Mouse (Mus musculus) forebrain, embryonic 11.5 days (tissue): ENCODE measurements around the gene Flcn. TPM values are rescaled to one million over a fixed set of nuclear protein-coding genes. Genes with fewer than 3 reads are reported as not detected.

Experiments used
- ATAC-seq: fragments of 200-750 bp; cut with Nextera tagmentation; replicated peaks from 2 replicates; pipeline ENCODE4 v1.8.0; 2017; ENCODE audit warnings: moderate TSS enrichment; ENCODE audit not compliant: low FRiP score
- DNase-seq: peaks from one replicate; pipeline ENCODE4 v3.0.0-alpha.2; 2017; ENCODE audit warnings: low spot score
- H3K27ac ChIP-seq: fragments of 300-500 bp; sonication (generic); 2 replicates; pipeline ENCODE4 v1.5.1; 2014; ENCODE audit warnings: low read depth, low read length
- H3K27me3 ChIP-seq: fragments of 300-500 bp; sonication (generic); 2 replicates; pipeline ENCODE4 v1.6.1; 2014; ENCODE audit warnings: mild to moderate bottlenecking, low read length, mixed read lengths; ENCODE audit not compliant: control insufficient read depth, insufficient read depth
- H3K36me3 ChIP-seq: fragments of 300-500 bp; sonication (generic); 2 replicates; pipeline ENCODE4 v1.6.1; 2014; ENCODE audit warnings: mild to moderate bottlenecking, low read length, moderate library complexity, mixed read lengths; ENCODE audit not compliant: control insufficient read depth, insufficient read depth
- H3K4me1 ChIP-seq: fragments of 300-500 bp; sonication (generic); replicated peaks from 2 replicates; pipeline ENCODE4 v1.6.1; 2014; ENCODE audit warnings: low read length, mixed read lengths; ENCODE audit not compliant: control insufficient read depth, insufficient read depth
- H3K4me2 ChIP-seq: fragments of 300-500 bp; sonication (generic); 2 replicates; pipeline ENCODE4 v1.6.1; 2014; ENCODE audit warnings: low read depth, mild to moderate bottlenecking, low read length, moderate library complexity, mixed read lengths; ENCODE audit not compliant: severe bottlenecking
- H3K4me3 ChIP-seq: fragments of 300-500 bp; sonication (generic); 2 replicates; pipeline ENCODE4 v1.5.1; 2014; ENCODE audit warnings: low read depth, low read length
- H3K9ac ChIP-seq: fragments of 300-500 bp; sonication (generic); 2 replicates; pipeline ENCODE4 v1.6.1; 2014; ENCODE audit warnings: low read length
- H3K9me3 ChIP-seq: fragments of 300-500 bp; sonication (generic); 2 replicates; pipeline ENCODE4 v1.6.1; 2016; ENCODE audit warnings: low read length, mixed read lengths; ENCODE audit not compliant: control insufficient read depth
- WGBS: fragments of 180-500 bp; shearing (Covaris S2); extraction: QIAGEN DNeasy Blood & Tissue Kit; methylation state at CpG from one replicate; pipeline ENCODE4 v1.1.7; 2014; 5-methylcytosine and 5-hydroxymethylcytosine counted together
- polyA plus RNA-seq: library from polyadenylated mRNA; unstranded; fragments of >200 nt; fragmentation: Nextera tagmentation; extraction: Ambion mirVana; gene quantifications from 2 replicates; pipeline ENCODE4 v1.2.1, GENCODE M21; 2014

Gene Flcn
- polyA plus RNA-seq, 1 experiment from 2014 or later = 36.0 TPM

DNA sequence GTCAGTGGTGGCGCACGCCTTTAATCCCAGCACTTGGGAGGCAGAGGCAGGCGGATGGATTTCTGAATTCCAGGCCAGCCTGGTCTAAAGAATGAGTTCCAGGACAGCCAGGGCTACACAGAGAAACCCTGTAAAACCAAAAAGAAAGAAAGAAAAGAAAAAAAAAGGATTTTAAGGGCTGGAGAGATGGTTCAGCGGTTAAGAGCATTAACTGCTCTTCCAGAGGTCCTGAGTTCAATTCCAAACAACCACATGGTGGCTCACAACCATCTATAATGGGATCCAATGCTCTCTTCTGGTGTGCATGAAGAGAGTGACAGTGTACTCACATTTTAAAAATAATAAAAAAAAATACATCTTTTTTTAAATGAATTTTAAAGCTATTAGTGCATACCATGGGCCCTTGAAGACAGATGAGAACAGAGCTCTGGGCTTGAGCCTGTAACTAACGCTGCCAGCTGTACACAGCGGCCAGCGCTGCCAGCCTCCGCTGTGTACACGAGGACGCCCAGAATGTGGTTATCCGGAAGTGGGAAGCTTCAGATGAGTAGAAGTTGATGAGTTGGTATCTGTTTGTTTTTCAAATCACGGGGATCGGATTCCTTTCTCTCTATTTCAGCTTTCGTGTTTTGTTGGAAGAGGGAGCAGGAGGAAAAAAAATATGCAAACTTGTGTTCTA is 803 bp upstream of the Flcn start:
- H3K36me3 ChIP-seq = no peaks in the 10 kb centered on the region
- peak overlapping the region; percentile 71 for H3K4me3 ChIP-seq
- H3K27me3 ChIP-seq = no peaks in the 10 kb centered on the region
- peak overlapping the region; percentile 97 for H3K9ac ChIP-seq
- H3K9me3 ChIP-seq = no peaks in the 10 kb centered on the region
- H3K27ac ChIP-seq = peak overlapping the region; percentile 94
- DNase-seq (no peak), ATAC-seq (no peak)
- peak overlapping the region; percentile 88 for H3K4me2 ChIP-seq
- peaks cover 5% of the 10 kb centered on the region; the same call in 1 of the 2 replicates for H3K4me1 ChIP-seq
- WGBS = 70% methylated on average over 14 of the region's 14 CpGs

DNA sequence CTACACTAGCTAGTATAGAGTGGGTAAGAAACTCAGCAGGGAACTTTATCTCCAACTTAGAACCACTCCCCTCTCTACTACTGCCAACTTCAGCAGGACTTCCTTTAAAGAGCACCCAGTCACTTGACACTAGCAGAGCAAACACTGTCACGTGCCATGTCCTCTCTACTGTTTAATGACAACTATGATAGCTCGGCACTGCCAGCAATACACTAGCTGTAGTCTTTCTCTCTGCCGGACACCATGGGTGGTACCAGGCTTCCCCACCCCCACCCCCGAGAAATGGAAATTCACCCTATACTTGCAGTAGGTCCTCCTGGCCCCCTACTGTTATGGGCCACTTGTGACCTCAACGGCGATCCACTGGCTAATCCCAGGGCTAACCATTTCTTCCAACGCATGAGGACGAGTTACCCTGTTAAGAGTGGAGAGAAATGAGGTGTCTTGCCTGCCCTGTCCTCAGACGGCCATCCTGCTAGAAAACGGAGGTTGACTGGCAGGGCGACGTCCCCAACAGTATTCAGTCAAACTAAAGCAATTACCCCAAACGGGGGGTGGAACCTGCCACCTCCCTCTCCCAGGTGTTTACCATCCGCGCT is 646 bp downstream of the Flcn start:
- H3K4me3 ChIP-seq = peak overlapping the region; percentile 71
- H3K27ac ChIP-seq = peak overlapping the region; percentile 94; the same call in 1 of the 2 replicates
- 1% methylated on average over 15 of the region's 15 CpGs for WGBS
- no peak for DNase-seq
- H3K36me3 ChIP-seq = no peaks in the 10 kb centered on the region
- H3K9me3 ChIP-seq = no peaks in the 10 kb centered on the region
- no peaks in the 10 kb centered on the region for H3K27me3 ChIP-seq
- H3K9ac ChIP-seq = peak overlapping the region; percentile 97
- H3K4me2 ChIP-seq = peak overlapping the region; percentile 88
- H3K4me1 ChIP-seq = peaks cover 5% of the 10 kb centered on the region; the same call in 1 of the 2 replicates
- no peak for ATAC-seq

DNA sequence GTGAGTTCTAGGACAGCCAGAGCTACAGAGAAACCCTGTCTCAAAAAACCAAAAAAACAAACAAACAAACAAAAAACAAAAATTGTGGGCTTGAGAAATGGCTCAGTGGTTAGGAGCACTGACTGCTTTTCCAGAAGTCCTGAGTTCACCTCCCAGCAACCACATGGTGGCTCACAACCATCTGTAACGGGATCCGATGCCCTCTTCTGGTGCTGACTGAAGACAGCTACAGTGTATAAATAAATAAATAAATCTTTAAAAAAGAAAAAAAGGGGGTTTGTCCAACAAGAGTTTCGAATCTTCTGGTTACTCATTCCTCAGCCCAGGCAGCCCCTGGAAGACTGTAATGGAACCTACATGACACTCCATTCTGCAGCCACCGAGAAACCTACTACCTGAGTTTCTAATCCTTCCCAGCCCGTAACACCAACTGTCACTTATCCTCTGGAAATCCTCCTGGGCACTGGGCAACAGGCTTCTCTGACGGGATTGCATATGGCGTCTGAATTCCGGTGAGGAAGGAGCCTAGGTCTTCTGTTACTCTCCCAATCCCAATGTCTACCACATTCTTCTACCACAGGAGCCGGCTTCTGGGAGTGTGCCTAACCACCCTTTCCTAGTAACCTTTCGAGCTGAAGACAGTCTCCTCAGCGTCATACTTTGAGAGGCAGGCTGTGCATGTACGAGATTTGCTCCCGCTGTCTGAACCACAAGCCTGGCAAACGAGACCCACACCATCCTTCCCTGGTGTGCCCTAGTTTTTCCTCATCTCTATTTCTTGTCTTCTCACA is 1.5 kb downstream of the Flcn start:
- Histone ChIP-seq H3K36me3 (no peaks in the 10 kb centered on the region; the same call in 1 of the 2 replicates), H3K27me3 (no peaks in the 10 kb centered on the region), H3K4me1 (peaks cover 5% of the 10 kb centered on the region; the same call in 1 of the 2 replicates), H3K4me2 (peak overlapping the region; percentile 88), H3K27ac (no peak overlapping the region), H3K9ac (no peak overlapping the region), H3K4me3 (peak overlapping the region; percentile 71), H3K9me3 (no peaks in the 10 kb centered on the region)
- peak; percentile 45 for DNase-seq
- no peak for ATAC-seq
- 71% methylated on average over 14 of the region's 14 CpGs for WGBS

DNA sequence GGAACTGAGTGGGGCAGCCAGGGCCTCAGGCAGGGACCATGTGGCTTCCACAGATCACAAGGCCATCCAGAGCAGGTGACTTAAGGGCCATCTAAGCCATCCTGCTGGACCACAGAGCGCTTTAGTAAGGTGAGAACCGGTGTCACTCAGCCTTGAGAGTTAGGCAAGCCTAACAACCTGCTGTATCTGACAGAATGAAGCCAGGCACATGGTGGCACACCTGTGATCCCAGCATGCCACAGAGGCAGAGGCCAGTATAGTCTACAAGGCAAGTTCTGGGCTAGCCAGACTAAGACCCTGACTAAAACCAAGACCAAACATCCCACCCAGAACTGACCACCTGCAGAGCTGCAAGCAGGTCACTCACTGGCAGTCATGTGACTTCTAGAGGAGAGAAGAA is 4.2 kb downstream of the Flcn start:
- no peak for ATAC-seq
- DNase-seq = peak; percentile 41
- H3K36me3 ChIP-seq = peaks cover 2% of the 10 kb centered on the region; the same call in 1 of the 2 replicates

DNA sequence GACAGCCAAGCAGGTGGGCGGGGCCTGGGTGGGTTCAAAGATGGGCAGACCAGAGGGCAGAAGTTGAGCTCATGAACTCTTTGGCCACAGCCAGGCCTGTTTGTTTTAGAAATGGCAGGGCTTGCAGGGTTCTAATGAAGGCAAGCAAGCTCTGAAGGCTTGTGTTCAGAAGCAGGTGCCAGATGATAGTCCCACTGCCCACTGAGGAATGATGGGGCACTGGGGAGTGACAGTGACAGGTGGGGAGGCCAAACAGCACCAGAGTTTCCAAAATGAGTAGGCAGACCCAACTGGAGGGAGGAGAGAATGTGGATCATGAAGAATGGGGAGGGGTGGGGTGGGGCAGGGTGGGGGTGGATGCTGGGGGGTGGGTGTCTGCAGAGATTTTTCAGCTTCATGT is 4.6 kb downstream of the Flcn start:
- Histone ChIP-seq H3K4me2 (no peak overlapping the region), H3K36me3 (peaks cover 4% of the 10 kb centered on the region; the same call in 1 of the 2 replicates), H3K9ac (no peak overlapping the region), H3K4me3 (no peak overlapping the region), H3K9me3 (no peaks in the 10 kb centered on the region), H3K4me1 (peaks cover 5% of the 10 kb centered on the region; the same call in 1 of the 2 replicates), H3K27ac (no peak overlapping the region), H3K27me3 (no peaks in the 10 kb centered on the region)
- ATAC-seq (no peak), DNase-seq (no peak)
- WGBS = 100% methylated on average over 1 of the region's 1 CpGs

More for the DNA sequence above, 4.2 kb downstream of the Flcn start:
- H3K9me3 ChIP-seq = no peaks in the 10 kb centered on the region
- H3K27ac ChIP-seq = no peak overlapping the region
- no peak overlapping the region for H3K4me3 ChIP-seq
- H3K4me1 ChIP-seq = peaks cover 5% of the 10 kb centered on the region; the same call in 1 of the 2 replicates
- H3K9ac ChIP-seq = no peak overlapping the region
- no peak overlapping the region for H3K4me2 ChIP-seq
- WGBS = 91% methylated on average over 2 of the region's 2 CpGs
- no peaks in the 10 kb centered on the region for H3K27me3 ChIP-seq

DNA sequence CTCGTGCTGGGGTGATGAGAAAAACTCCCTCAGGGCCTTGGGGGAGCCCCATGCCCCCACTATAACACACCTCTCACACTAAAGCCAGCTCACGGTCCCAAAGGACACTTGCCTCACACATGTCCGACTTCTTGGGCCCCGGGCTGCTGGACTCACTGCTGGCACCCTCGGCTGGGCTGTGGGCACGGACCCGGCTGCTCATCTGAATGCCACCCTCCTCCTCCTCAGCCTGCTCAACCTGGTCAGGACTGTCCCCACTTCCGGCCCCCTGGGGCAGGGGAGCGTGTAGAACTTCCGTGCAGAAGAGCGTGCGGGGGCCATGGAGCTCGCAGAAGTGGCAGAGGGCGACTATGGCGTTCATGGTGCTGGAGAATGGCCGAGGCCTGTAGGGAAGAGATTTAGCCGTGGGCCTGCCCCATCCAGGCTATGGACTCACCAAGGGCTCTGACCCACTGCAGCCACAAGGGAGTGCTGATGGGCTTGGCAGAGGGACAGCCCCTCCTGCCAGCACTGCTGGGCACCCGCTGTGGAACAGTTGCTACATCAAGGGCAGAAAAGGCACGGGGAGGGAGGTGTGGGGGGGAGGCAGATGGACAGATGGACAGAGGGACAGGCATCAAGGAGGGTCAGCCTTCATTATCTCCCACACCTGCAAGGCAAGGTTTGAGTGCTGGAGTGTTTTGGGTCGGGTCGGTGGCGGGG is 5.3 kb downstream of the Flcn start:
- H3K4me3 ChIP-seq = no peak overlapping the region
- peaks cover 5% of the 10 kb centered on the region; the same call in 1 of the 2 replicates for H3K4me1 ChIP-seq
- no peaks in the 10 kb centered on the region for H3K9me3 ChIP-seq
- 91% methylated on average over 22 of the region's 22 CpGs for WGBS
- no peak for ATAC-seq
- DNase-seq = peak; percentile 49
- no peak overlapping the region for H3K4me2 ChIP-seq
- H3K9ac ChIP-seq = no peak overlapping the region
- no peaks in the 10 kb centered on the region for H3K27me3 ChIP-seq
- H3K27ac ChIP-seq = no peak overlapping the region
- peaks cover 4% of the 10 kb centered on the region; the same call in 1 of the 2 replicates for H3K36me3 ChIP-seq

DNA sequence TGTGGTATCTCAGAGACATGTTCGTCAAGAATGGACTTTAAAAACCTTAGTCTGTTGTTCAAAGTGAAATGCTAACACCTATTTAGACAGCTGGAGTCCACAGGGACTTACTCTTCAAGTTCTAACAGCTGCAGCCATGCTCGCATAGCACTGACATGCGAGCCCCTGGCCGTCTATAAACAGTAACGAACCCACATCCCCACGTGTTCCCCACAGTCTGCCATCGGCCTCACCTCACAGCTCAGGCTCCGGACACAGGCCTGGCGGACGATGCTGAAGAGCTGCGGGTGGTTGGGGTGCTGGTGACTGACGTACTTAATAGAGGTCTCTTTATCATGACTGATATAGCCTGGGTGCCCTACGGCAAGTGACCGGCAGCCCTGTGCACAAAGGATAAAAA is 6.3 kb downstream of the Flcn start:
- no peak overlapping the region for H3K9ac ChIP-seq
- whole genome bisulfite sequencing = 91% methylated on average over 14 of the region's 14 CpGs
- no peaks in the 10 kb centered on the region for H3K9me3 ChIP-seq
- H3K4me1 ChIP-seq = peaks cover 2% of the 10 kb centered on the region; the same call in 1 of the 2 replicates
- no peak overlapping the region for H3K4me2 ChIP-seq
- ATAC-seq = no peak
- H3K27me3 ChIP-seq = no peaks in the 10 kb centered on the region
- H3K27ac ChIP-seq = no peak overlapping the region
- DNase-seq = peak; percentile 49
- H3K36me3 ChIP-seq = peaks cover 9% of the 10 kb centered on the region; the same call in 1 of the 2 replicates
- H3K4me3 ChIP-seq = no peak overlapping the region

DNA sequence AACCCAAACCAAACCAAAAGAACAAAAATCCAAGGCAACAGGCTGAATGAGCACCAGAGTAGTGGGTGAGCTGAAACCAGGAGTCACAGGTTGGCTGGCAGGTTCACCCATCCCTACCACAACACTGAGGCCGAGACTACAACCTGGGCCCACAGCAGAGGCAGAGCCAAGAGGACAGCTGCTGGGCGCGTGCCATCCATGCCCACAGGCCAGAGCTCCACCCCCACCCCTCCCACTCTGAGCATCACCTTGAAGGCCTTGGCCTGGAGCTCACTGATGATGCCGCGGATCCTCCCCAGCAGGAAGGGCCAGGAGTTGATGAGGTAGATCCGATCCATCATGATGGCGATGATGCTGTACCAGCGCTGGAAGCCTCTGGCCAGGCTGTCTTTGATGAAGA is 7.9 kb downstream of the Flcn start:
- 98% methylated on average over 8 of the region's 8 CpGs for whole genome bisulfite sequencing
- Histone ChIP-seq H3K4me2 (no peak overlapping the region), H3K27ac (no peak overlapping the region), H3K4me1 (no peaks in the 10 kb centered on the region), H3K27me3 (no peaks in the 10 kb centered on the region), H3K9me3 (no peaks in the 10 kb centered on the region), H3K4me3 (no peak overlapping the region), H3K36me3 (peaks cover 12% of the 10 kb centered on the region; the same call in 1 of the 2 replicates), H3K9ac (no peak overlapping the region)
- no peak for ATAC-seq
- DNase-seq = peak; percentile 36
